Mouse (Mus musculus): ENCODE measurements around the gene Pdcd5. TPM values are rescaled to one million over a fixed set of nuclear protein-coding genes. Genes with fewer than 3 reads are reported as not detected.

The Pdcd5 gene
- polyA plus RNA-seq, 1 experiment from 2014 or later = 263 TPM

GRCm38 (mm10) chr7:35594311-35594710, 53.0 kb downstream of the Pdcd5 start:
- Histone ChIP-seq H3K27ac (no peak overlapping the region), H3K27me3 (no peaks in the 10 kb centered on the region), H3K4me1 (no peaks in the 10 kb centered on the region), H3K9me3 (replicated peaks) (no peaks in the 10 kb centered on the region), H3K36me3 (peaks cover 32% of the 10 kb centered on the region), H3K9ac (no peak overlapping the region), H3K4me3 (no peak overlapping the region), H3K4me2 (replicated peaks) (no peak overlapping the region)
- no peak for ATAC-seq (ENCODE audit: low FRiP score)
- 88% methylated on average over 5 of the region's 5 CpGs for WGBS

Other genes with a start within 250 kb of the Pdcd5 start
- not detected in 2 replicates for gene Slc7a9, start 198.7 kb downstream of the Pdcd5 start, polyA plus RNA-seq (2016; fragmentation: Nextera tagmentation; extraction: Ambion mirVana)
- 0.66 TPM in 1 of 2 replicates, not detected in the other for gene Tdrd12, start 109.8 kb downstream of the Pdcd5 start, polyA plus RNA-seq (2016; fragmentation: Nextera tagmentation; extraction: Ambion mirVana)
- 41.0 and 43.9 TPM in 2 replicates for gene Nudt19, start 91.2 kb downstream of the Pdcd5 start, polyA plus RNA-seq (2016; fragmentation: Nextera tagmentation; extraction: Ambion mirVana)
- gene Rgs9bp, start 61.9 kb downstream of the Pdcd5 start, polyA plus RNA-seq (2016; fragmentation: Nextera tagmentation; extraction: Ambion mirVana) = 0.12 and 0.16 TPM in 2 replicates
- 30.3 and 32.1 TPM in 2 replicates for gene Ankrd27, start 61.3 kb downstream of the Pdcd5 start, polyA plus RNA-seq (2016; fragmentation: Nextera tagmentation; extraction: Ambion mirVana)
- gene Dpy19l3, start 106.9 kb upstream of the Pdcd5 start, polyA plus RNA-seq (2016; fragmentation: Nextera tagmentation; extraction: Ambion mirVana) = 38.9 and 40.8 TPM in 2 replicates
- gene Zfp507, start 155.5 kb upstream of the Pdcd5 start, polyA plus RNA-seq (2016; fragmentation: Nextera tagmentation; extraction: Ambion mirVana) = 26.0 and 29.1 TPM in 2 replicates

Data from hindbrain, embryonic 12.5 days (tissue).